Mouse (Mus musculus): ENCODE results near the gene Vmn1r196. TPM values are rescaled to one million over a fixed set of nuclear protein-coding genes. Genes with fewer than 3 reads are reported as not detected.
"Not testable (repeated sequence)": the region's sequence is repeated elsewhere in the genome, so short reads cannot be mapped to it uniquely, and the experiment has no call there.

Vmn1r196 gene
- not detected in 2 replicates for polyA plus RNA-seq (2012; ENCODE audit: insufficient read depth, insufficient read length, low replicate concordance, missing spikeins)

DNA sequence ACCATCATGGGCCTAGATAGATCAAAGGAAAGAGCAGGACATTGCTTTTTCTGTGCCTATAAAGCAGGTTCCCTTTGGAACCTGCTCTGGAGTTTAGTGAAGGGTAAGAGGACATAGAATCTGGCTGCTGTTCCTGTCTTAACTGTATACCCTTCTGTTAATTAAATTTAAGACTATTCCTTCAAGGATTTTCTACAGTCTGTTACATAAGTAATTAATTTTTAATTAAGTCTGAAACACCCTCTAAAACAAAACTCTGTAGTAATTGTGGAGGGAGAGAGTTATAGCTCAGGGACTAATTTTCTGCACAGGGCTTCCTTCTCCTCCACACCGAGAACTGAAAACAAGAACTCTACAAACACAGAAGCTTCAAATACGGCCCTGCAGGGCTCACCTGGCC, at the start of gene Vmn1r196:
Vmn1r196 (plus strand) TSS at position 301 of the 400 bp plus-strand sequence.
- WGBS, result 80% methylated on average over 2 of the region's 2 CpGs
- H3K4me1 ChIP-seq (ENCODE audit: control insufficient read depth, insufficient read depth, low read length), result no peaks in the 10 kb centered on the region
- TF ChIP-seq CTCF (IDR thresholded peaks at IDR 0.05; ENCODE audit: insufficient read depth, low read depth, low read length) (no peak), POLR2A (IDR thresholded peaks at IDR 0.05; ENCODE audit: insufficient read depth, low read depth, low read length) (no peak)
- H3K4me3 ChIP-seq (ENCODE audit: insufficient read depth, low read depth, low read length), result no peak within 1 kb of the TSS
- no peak within 1 kb of the TSS for H3K27ac ChIP-seq (ENCODE audit: insufficient read depth, low read depth, low read length)

DNA sequence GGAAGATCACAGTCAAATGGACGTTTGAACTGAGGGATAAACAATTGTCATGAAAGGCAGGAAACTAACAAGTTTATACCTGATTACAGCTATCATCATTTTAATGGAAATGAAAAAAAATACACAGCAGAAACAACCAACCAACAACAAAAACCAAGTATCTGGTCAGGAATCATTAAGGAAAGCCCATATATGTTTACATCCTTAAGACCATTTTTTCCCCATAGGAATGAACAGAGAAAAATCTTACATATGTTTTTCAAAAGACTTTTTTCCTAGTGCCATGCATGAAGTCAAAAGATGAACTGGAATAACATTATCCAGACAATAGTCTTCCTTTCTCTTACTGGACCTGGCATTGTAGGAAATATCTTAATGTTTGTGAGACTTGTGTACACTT, 45.8 kb upstream of the Vmn1r196 start, which contains the start of gene Vmn1r194:
Vmn1r194 (plus strand) TSS at position 301 of the 400 bp plus-strand sequence.
- Histone ChIP-seq H3K27ac (ENCODE audit: insufficient read depth, low read depth, low read length) (no peak within 1 kb of the TSS), H3K4me3 (ENCODE audit: insufficient read depth, low read depth, low read length) (no peak within 1 kb of the TSS), H3K4me1 (ENCODE audit: control insufficient read depth, insufficient read depth, low read length) (no peaks in the 10 kb centered on the region)
- TF ChIP-seq POLR2A (IDR thresholded peaks at IDR 0.05; ENCODE audit: insufficient read depth, low read depth, low read length) (no peak), CTCF (IDR thresholded peaks at IDR 0.05; ENCODE audit: insufficient read depth, low read depth, low read length) (no peak)
- 62% methylated on average over 1 of the region's 1 CpGs for WGBS

DNA sequence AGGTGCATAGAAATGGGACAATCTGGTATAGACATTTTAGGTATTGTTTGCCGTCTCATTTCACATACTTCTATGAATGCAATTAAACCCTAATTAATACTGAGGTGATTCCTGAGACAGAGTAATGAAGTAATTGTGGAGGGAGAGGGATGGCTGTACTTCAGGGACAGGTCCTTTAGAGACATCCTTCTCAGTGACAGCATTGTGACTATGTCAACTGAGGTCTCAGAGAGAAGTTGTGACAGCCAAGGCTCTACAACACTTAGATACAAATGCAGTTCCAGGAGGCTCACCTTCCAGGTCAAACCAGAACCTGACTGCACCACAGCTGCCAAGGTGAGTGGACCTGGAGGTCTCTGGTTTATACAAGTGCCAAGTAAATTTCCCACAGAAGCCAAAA, 19.5 kb upstream of the Vmn1r196 start, which contains the start of gene Vmn1r195:
Vmn1r195 (plus strand) TSS at position 301 of the 400 bp plus-strand sequence.
- not testable (repeated sequence) for H3K27ac ChIP-seq (ENCODE audit: insufficient read depth, low read depth, low read length); H3K4me1 ChIP-seq (ENCODE audit: control insufficient read depth, insufficient read depth, low read length); H3K4me3 ChIP-seq (ENCODE audit: insufficient read depth, low read depth, low read length)
- WGBS, result 93% methylated on average over 1 of the region's 1 CpGs

DNA sequence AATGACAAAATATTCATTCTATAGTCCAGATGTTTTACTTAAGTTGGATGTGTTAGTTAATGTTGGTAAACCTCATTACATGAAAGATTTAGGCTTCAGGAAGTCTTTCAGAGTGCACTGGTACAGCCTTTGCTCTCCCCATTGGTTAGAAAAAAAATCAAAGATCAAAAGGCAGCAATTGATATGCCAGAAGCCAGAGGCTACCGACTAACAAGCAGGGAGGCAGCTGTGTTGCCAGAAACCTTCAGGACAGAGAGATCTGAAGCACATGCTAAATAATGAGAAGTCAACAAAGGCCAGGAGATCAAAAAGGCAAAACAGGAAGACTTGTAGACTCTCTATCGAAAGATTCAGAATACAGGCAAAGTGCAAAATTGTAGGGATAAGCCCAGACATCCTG, 18.0 kb upstream of the Vmn1r196 start:
- WGBS, result 44% methylated on average over 2 of the region's 2 CpGs
- no peaks in the 10 kb centered on the region for H3K4me1 ChIP-seq (ENCODE audit: control insufficient read depth, insufficient read depth, low read length)
- no peak overlapping the region for H3K4me3 ChIP-seq (ENCODE audit: insufficient read depth, low read depth, low read length)
- no peak overlapping the region for H3K27ac ChIP-seq (ENCODE audit: insufficient read depth, low read depth, low read length)
- TF ChIP-seq POLR2A (IDR thresholded peaks at IDR 0.05; ENCODE audit: insufficient read depth, low read depth, low read length) (no peak), CTCF (IDR thresholded peaks at IDR 0.05; ENCODE audit: insufficient read depth, low read depth, low read length) (no peak)

DNA sequence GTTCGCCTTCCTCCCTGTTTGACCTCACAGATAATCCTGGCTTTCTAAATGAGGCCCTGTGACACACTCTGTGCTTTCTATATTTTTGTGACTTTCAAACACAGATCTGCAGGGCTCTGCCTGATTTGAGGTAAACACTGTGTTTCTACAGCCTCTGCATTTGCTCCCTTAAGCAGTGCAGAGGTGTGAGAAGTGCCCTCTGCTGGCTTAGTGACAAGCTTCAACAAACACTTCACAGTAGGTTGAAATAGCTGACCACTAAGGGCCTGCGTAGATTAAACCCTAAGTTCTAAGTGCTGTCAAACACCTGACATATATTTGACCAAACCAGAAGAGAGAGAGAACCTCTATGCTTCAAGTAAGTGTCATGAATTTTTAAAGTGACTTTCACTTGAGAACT, 5.1 kb upstream of the Vmn1r196 start:
- 79% methylated on average over 2 of the region's 2 CpGs for WGBS
- no peaks in the 10 kb centered on the region for H3K4me1 ChIP-seq (ENCODE audit: control insufficient read depth, insufficient read depth, low read length)
- no peak for TF ChIP-seq CTCF (IDR thresholded peaks at IDR 0.05; ENCODE audit: insufficient read depth, low read depth, low read length)
- TF ChIP-seq POLR2A (IDR thresholded peaks at IDR 0.05; ENCODE audit: insufficient read depth, low read depth, low read length), result no peak

DNA sequence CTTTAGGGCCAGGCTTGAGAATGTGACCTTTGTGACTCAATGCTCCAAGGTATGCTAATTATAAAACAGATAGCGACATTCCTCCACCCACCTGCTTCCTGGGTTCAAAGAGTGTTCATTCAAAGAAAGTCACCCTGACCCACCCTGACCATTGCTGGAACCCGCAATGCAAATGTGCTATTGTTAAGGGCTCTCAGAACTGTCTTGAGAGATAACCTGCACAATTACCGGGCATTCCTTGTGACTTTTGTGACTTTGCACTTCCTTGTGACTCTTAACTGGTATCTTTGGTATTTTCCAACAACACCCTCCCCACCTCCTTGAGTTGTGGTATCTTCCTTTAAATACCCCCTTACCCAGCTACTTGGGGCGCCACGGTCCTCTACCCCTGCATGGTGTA, 18.4 kb downstream of the Vmn1r196 start:
- WGBS, result 92% methylated on average over 5 of the region's 5 CpGs
- not testable (repeated sequence) for H3K27ac ChIP-seq (ENCODE audit: insufficient read depth, low read depth, low read length); H3K4me1 ChIP-seq (ENCODE audit: control insufficient read depth, insufficient read depth, low read length); H3K4me3 ChIP-seq (ENCODE audit: insufficient read depth, low read depth, low read length)

More for the DNA sequence above, 5.1 kb upstream of the Vmn1r196 start:
- Histone ChIP-seq H3K4me3 (ENCODE audit: insufficient read depth, low read depth, low read length) (no peak overlapping the region), H3K27ac (ENCODE audit: insufficient read depth, low read depth, low read length) (no peak overlapping the region)

DNA sequence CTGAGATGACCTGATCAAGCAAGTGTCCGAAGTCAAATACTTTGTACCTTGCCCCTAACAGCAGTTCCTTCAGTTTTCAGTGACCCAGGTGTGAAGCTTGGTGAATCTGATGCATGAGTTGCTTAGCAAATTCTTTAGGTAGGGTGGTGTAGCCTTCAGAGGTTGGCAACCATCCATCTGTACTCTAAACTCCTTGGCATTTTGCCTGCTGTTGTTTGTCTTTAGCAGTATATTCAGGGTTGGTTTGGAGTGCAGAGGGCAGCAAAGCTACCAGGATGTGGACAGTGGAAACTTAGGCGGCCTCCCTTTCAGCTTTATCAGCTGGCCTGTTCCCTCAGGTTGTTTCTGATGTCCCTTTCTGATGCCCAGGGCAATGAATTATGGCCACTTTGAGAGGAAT, 25.6 kb downstream of the Vmn1r196 start:
- no peaks in the 10 kb centered on the region for H3K4me1 ChIP-seq (ENCODE audit: control insufficient read depth, insufficient read depth, low read length)
- H3K27ac ChIP-seq (ENCODE audit: insufficient read depth, low read depth, low read length), result no peak overlapping the region
- H3K4me3 ChIP-seq (ENCODE audit: insufficient read depth, low read depth, low read length), result no peak overlapping the region
- TF ChIP-seq POLR2A (IDR thresholded peaks at IDR 0.05; ENCODE audit: insufficient read depth, low read depth, low read length) (no peak), CTCF (IDR thresholded peaks at IDR 0.05; ENCODE audit: insufficient read depth, low read depth, low read length) (no peak)
- 68% methylated on average over 2 of the region's 2 CpGs for WGBS

DNA sequence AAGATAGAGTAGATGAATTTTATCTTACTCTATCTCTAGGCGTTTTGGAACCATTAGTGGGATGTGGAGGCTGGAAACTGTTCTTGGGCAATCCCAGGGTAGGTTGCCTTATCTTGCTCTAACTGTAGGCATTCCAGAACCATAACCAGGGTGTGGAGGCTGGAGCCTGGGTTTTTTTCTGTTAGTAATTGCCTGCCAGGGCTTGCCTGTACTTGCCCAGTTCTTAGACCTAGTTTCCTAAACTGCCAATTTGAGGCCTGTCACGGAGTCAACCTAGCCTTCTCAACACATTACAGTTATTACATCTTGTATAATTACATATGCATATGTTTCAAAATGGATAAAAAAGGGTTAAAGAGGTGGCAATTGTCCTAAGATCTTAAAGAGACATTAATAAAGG, 27.6 kb downstream of the Vmn1r196 start:
- Histone ChIP-seq H3K4me3 (ENCODE audit: insufficient read depth, low read depth, low read length) (no peak overlapping the region), H3K27ac (ENCODE audit: insufficient read depth, low read depth, low read length) (no peak overlapping the region), H3K4me1 (ENCODE audit: control insufficient read depth, insufficient read depth, low read length) (no peaks in the 10 kb centered on the region)
- TF ChIP-seq CTCF (IDR thresholded peaks at IDR 0.05; ENCODE audit: insufficient read depth, low read depth, low read length), result no peak
- no peak for TF ChIP-seq POLR2A (IDR thresholded peaks at IDR 0.05; ENCODE audit: insufficient read depth, low read depth, low read length)
- 83% methylated on average over 2 of the region's 2 CpGs for WGBS

DNA sequence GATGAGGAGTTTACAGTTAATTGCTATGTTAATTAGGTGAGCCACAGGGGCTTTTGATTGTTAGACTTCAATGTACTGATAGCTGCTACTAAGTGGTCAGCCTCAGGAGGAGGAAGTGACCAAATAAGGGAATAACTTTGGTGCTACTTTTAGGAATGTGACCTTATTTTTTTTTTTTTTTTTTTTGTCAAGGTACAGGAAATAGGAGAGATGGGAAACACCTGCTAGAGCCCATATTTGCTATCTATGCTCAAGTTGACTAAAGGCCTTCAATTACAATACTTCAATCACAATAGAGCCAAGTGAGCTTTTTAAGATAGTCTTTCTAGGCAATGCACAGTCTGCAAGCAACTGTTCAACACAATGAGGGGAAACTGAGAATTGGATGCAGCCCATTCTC, 30.4 kb downstream of the Vmn1r196 start:
- Histone ChIP-seq H3K4me1 (ENCODE audit: control insufficient read depth, insufficient read depth, low read length) (no peaks in the 10 kb centered on the region), H3K27ac (ENCODE audit: insufficient read depth, low read depth, low read length) (no peak overlapping the region), H3K4me3 (ENCODE audit: insufficient read depth, low read depth, low read length) (no peak overlapping the region)
- no peak for TF ChIP-seq POLR2A (IDR thresholded peaks at IDR 0.05; ENCODE audit: insufficient read depth, low read depth, low read length)
- TF ChIP-seq CTCF (IDR thresholded peaks at IDR 0.05; ENCODE audit: insufficient read depth, low read depth, low read length), result no peak

DNA sequence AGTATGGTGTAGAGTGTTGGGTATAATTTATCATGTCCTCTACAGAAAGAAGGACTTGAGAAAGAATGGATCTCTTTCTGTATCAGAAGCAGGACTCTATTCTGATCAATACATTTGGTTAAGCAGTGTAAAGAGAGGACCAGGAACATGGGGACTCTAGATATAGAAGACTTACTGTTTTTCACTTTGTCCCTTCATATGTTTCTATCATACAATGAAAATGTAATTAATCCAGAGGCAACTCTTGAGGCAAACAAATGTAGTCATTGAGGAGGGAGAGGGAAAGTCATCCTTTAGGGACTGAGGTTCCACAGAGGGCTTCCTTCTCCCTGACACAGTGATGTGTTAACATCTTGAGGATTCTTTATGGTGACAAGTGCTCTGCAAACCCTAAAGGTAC, 34.6 kb downstream of the Vmn1r196 start, which contains the start of gene Vmn1r197:
Vmn1r197 (plus strand) TSS at position 301 of the 400 bp plus-strand sequence.
- H3K27ac ChIP-seq (ENCODE audit: insufficient read depth, low read depth, low read length), result no peak within 1 kb of the TSS
- no peak for TF ChIP-seq POLR2A (IDR thresholded peaks at IDR 0.05; ENCODE audit: insufficient read depth, low read depth, low read length)
- no peak for TF ChIP-seq CTCF (IDR thresholded peaks at IDR 0.05; ENCODE audit: insufficient read depth, low read depth, low read length)
- H3K4me3 ChIP-seq (ENCODE audit: insufficient read depth, low read depth, low read length), result no peak within 1 kb of the TSS
- H3K4me1 ChIP-seq (ENCODE audit: control insufficient read depth, insufficient read depth, low read length), result no peaks in the 10 kb centered on the region

Data from olfactory bulb, adult 2 months (tissue).